Mouse (Mus musculus) forelimb bud, embryonic 11.5 days (tissue): ENCODE measurements around the gene Atp13a4.
A peak's percentile ranks its signal among the peaks of the same experiment; 100 is the strongest.

ENCODE experiments used
- DNase-seq: peaks from one replicate; pipeline ENCODE4 v3.0.0-alpha.2; 2012; ENCODE audit warnings: low read depth, low spot score

The Atp13a4 gene

GRCm38 (mm10) chr16:29480396-29480795 lies 64.3 kb downstream of the Atp13a4 start:
- DNase-seq = no peak

- DNase-seq = no peak
Measured at GRCm38 (mm10) chr16:29463798-29464197, 80.9 kb downstream of the Atp13a4 start.

GRCm38 (mm10) chr16:29459331-29459730 lies 85.3 kb downstream of the Atp13a4 start:
- DNase-seq = no peak

- DNase-seq = no peak
Measured at GRCm38 (mm10) chr16:29456851-29457250, 87.8 kb downstream of the Atp13a4 start.

GRCm38 (mm10) chr16:29453282-29453681 lies 91.4 kb downstream of the Atp13a4 start:
- DNase-seq = no peak

- DNase-seq = peak; percentile 40
Measured at GRCm38 (mm10) chr16:29451706-29452105, 93.0 kb downstream of the Atp13a4 start.

DNA sequence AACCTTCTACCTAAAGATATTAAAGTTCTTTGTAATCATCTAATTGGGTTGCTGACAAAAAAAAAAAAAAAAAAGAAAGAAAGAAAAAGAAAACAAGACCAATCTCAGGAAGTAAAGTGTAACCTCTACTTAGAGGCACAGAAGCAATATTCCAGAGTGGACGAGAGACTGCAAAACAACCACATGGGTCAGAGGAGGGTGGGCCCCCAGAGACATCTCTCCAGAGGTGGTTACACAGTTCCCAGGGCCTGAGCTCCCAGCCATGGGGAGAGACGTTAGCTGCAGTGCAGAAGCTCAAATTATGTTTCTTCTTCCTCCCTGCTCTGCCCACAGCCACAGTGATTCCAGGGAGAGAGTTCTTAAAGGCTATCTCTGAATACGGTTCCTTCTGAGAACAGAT lies 102.5 kb downstream of the Atp13a4 start:
- DNase-seq = no peak

- no peak for DNase-seq
Measured at GRCm38 (mm10) chr16:29441405-29441985, 103.2 kb downstream of the Atp13a4 start.

DNA sequence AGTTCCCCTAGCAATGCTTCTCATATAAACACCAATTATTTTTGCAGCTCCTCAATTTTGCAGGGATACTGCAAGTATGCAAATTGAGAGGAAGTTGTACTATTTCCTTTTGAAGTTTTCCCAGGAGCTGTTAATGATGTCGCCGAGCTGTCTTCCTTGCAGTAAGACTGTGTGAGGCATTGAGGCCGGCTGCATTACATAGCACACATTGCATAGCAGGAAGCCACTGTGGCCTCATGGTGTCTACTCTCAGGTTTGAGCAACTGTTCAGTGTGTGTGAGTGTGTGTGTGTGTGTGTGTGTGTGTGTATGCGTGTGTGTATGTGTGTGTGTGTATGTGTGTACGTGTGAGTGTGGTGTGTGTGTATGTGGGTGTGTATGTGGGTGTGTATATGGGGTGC lies 106.6 kb downstream of the Atp13a4 start:
- no peak for DNase-seq

- no peak for DNase-seq
Measured at GRCm38 (mm10) chr16:29435746-29436145, 108.9 kb downstream of the Atp13a4 start.

DNA sequence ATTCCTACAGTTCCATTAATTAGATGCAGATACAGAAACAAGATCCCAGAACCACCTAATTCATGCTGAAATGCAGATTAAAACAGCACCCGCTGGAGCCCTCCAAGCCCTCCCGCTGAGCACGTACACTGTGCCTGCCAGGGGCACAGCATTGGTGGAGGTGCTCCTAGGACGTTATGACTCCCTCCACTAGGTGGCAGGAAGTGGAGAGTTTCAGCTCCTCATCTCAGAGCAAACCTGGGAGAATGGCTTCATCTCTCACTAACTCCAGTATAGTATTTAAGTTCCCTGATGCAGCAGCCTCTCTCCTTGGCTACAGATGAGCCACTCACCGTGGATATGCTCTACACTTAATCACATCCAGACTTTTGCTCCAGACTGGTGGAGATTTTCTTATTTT lies 110.0 kb downstream of the Atp13a4 start:
- peak; percentile 49 for DNase-seq

DNA sequence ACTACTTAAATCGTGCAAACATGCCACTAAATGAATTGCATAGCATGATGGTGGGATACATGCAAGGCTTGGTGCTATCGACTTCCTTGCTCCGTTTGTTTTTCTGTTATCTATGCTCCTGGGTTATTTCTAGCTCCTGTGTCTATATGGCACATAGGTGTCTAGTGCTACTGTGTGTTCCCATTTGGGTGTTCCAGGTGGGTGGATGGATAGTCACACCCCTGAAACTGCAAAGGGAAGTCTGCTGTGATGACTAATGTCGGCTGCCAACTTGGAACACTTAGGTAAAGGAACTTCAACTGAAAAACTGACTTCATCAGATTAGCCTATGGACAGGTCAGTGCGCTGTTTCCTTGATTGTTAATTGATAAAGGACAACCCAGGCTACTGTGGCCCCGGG lies 129.8 kb downstream of the Atp13a4 start:
- no peak for DNase-seq

- DNase-seq = no peak
Measured at GRCm38 (mm10) chr16:29407319-29407718, 137.3 kb downstream of the Atp13a4 start.

DNA sequence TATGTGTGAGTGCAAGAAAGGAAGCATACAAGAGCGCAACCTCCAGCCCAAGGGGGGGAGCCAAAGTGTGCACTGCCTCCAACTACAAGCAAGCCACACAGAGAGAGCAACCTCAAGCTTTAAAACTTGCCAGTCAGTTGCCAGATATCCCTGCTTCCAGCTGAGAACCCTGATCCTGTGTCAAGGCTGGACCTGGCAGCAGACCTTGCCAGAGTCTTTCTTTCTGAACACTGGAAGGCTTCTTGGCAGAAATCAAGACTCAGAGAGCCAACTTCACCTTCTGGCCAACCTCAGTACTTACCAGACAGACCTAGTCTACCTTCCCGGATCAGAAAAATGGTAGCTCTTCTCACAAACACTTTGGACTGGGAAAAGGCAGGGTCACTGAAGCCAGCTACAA lies 145.6 kb downstream of the Atp13a4 start:
- no peak for DNase-seq

GRCm38 (mm10) chr16:29384781-29385180 lies 159.9 kb downstream of the Atp13a4 start:
- no peak for DNase-seq

GRCm38 (mm10) chr16:29378458-29378857 lies 166.2 kb downstream of the Atp13a4 start, which contains the start of gene Atp13a5:
Gene Atp13a5 (minus strand): TSS chr16:29378732.
- no peak for DNase-seq

- DNase-seq = no peak
Measured at GRCm38 (mm10) chr16:29374636-29375035, 170.0 kb downstream of the Atp13a4 start.
